Mouse (Mus musculus) limb, embryonic 15.5 days (tissue): ENCODE results near the gene Camkv. TPM values are rescaled to one million over a fixed set of nuclear protein-coding genes. Genes with fewer than 3 reads are reported as not detected.

Source experiments
- ATAC-seq: fragments of 200-750 bp; cut with Nextera tagmentation; 2 replicates; pipeline ENCODE4 v1.8.0; 2017; ENCODE audit warnings: low read depth, moderate TSS enrichment; ENCODE audit not compliant: insufficient number of reproducible peaks, low FRiP score, low TSS enrichment
- H3K27ac ChIP-seq: fragments of 300-500 bp; sonication (generic); 2 replicates; pipeline ENCODE4 v1.5.1; 2015; ENCODE audit warnings: moderate library complexity, mild to moderate bottlenecking, inconsistent platforms
- H3K27me3 ChIP-seq: fragments of 300-500 bp; sonication (generic); 2 replicates; pipeline ENCODE4 v1.6.1; 2015; ENCODE audit warnings: inconsistent platforms
- H3K36me3 ChIP-seq: fragments of 300-500 bp; sonication (generic); 2 replicates; pipeline ENCODE4 v1.6.1; 2015; ENCODE audit warnings: inconsistent platforms
- H3K4me1 ChIP-seq: fragments of 300-500 bp; sonication (generic); 2 replicates; pipeline ENCODE4 v1.6.1; 2015; ENCODE audit warnings: inconsistent platforms
- H3K4me2 ChIP-seq: fragments of 300-500 bp; sonication (generic); 2 replicates; pipeline ENCODE4 v1.6.1; 2015; ENCODE audit warnings: mild to moderate bottlenecking, inconsistent platforms
- H3K4me3 ChIP-seq: fragments of 300-500 bp; sonication (generic); 2 replicates; pipeline ENCODE4 v1.5.1; 2015; ENCODE audit warnings: mild to moderate bottlenecking, inconsistent platforms
- H3K9ac ChIP-seq: fragments of 300-500 bp; sonication (generic); 2 replicates; pipeline ENCODE4 v1.6.1; 2015; ENCODE audit warnings: inconsistent platforms
- H3K9me3 ChIP-seq: fragments of 300-500 bp; sonication (generic); 2 replicates; pipeline ENCODE4 v1.6.1; 2016; ENCODE audit warnings: inconsistent platforms
- WGBS: fragments of 180-500 bp; shearing (Covaris S2); methylation state at CpG from one replicate; pipeline ENCODE4 v1.1.7; 2015; 5-methylcytosine and 5-hydroxymethylcytosine counted together
- polyA plus RNA-seq: library from polyadenylated mRNA; unstranded; fragments of >200 nt; fragmentation: Nextera tagmentation; extraction: Ambion mirVana; gene quantifications from 2 replicates; pipeline ENCODE4 v1.2.1, GENCODE M21; 2015

Camkv gene
- polyA plus RNA-seq, 1 experiment from 2014 or later = 6.7 TPM

- peaks cover 7% of the 10 kb centered on the region; the same call in 1 of the 2 replicates for H3K4me1 ChIP-seq
Observed at GRCm38 (mm10) chr9:107925251-107925650, 10.2 kb upstream of the Camkv start.

GRCm38 (mm10) chr9:107926920-107927420, 8.5 kb upstream of the Camkv start:
- H3K9me3 ChIP-seq = no peaks in the 10 kb centered on the region
- no peak overlapping the region for H3K27ac ChIP-seq
- H3K4me1 ChIP-seq = peaks cover 7% of the 10 kb centered on the region; the same call in 1 of the 2 replicates
- no peak for ATAC-seq
- 38% methylated on average over 9 of the region's 9 CpGs for WGBS
- H3K4me3 ChIP-seq = no peak overlapping the region
- no peak overlapping the region for H3K9ac ChIP-seq
- H3K27me3 ChIP-seq = no peaks in the 10 kb centered on the region
- H3K36me3 ChIP-seq = no peaks in the 10 kb centered on the region
- H3K4me2 ChIP-seq = no peak overlapping the region

More at GRCm38 (mm10) chr9:107925251-107925650, 10.2 kb upstream of the Camkv start:
- no peaks in the 10 kb centered on the region for H3K9me3 ChIP-seq
- 45% methylated on average over 3 of the region's 3 CpGs for WGBS
- H3K4me2 ChIP-seq = no peak overlapping the region
- no peaks in the 10 kb centered on the region for H3K27me3 ChIP-seq
- no peak overlapping the region for H3K27ac ChIP-seq
- H3K9ac ChIP-seq = no peak overlapping the region
- ATAC-seq = no peak
- H3K4me3 ChIP-seq = no peak overlapping the region
- H3K36me3 ChIP-seq = no peaks in the 10 kb centered on the region

GRCm38 (mm10) chr9:107927749-107928148, 7.7 kb upstream of the Camkv start:
- Histone ChIP-seq H3K36me3 (no peaks in the 10 kb centered on the region), H3K9me3 (no peaks in the 10 kb centered on the region), H3K9ac (no peak overlapping the region), H3K27ac (no peak overlapping the region), H3K27me3 (no peaks in the 10 kb centered on the region), H3K4me2 (no peak overlapping the region), H3K4me1 (peaks cover 7% of the 10 kb centered on the region; the same call in 1 of the 2 replicates), H3K4me3 (no peak overlapping the region)
- no peak for ATAC-seq
- 81% methylated on average over 5 of the region's 5 CpGs for WGBS

GRCm38 (mm10) chr9:107928169-107928568, 7.3 kb upstream of the Camkv start, which contains the start of gene Actl11:
Actl11 (plus strand) TSS chr9:107928469.
- peaks cover 7% of the 10 kb centered on the region; the same call in 1 of the 2 replicates for H3K4me1 ChIP-seq
- H3K9me3 ChIP-seq = no peaks in the 10 kb centered on the region
- no peak within 1 kb of the TSS for H3K4me3 ChIP-seq
- no peaks in the 10 kb centered on the region for H3K36me3 ChIP-seq
- no peak within 1 kb of the TSS for H3K4me2 ChIP-seq
- H3K9ac ChIP-seq = no peak within 1 kb of the TSS
- 77% methylated on average over 3 of the region's 3 CpGs for WGBS
- no peak within 1 kb of the TSS for H3K27ac ChIP-seq
- H3K27me3 ChIP-seq = no peaks in the 10 kb centered on the region
- ATAC-seq = no peak

GRCm38 (mm10) chr9:107932221-107932620, 3.3 kb upstream of the Camkv start:
- Histone ChIP-seq H3K36me3 (no peaks in the 10 kb centered on the region), H3K9ac (no peak overlapping the region), H3K4me3 (no peak overlapping the region), H3K4me2 (no peak overlapping the region), H3K27me3 (peaks cover 17% of the 10 kb centered on the region), H3K27ac (no peak overlapping the region), H3K9me3 (no peaks in the 10 kb centered on the region), H3K4me1 (peaks cover 14% of the 10 kb centered on the region)
- ATAC-seq = no peak
- WGBS = 67% methylated on average over 4 of the region's 4 CpGs

- Histone ChIP-seq H3K9ac (no peak overlapping the region), H3K36me3 (no peaks in the 10 kb centered on the region), H3K4me3 (no peak overlapping the region), H3K27ac (no peak overlapping the region), H3K27me3 (peaks cover 20% of the 10 kb centered on the region), H3K9me3 (no peaks in the 10 kb centered on the region), H3K4me2 (no peak overlapping the region), H3K4me1 (peaks cover 14% of the 10 kb centered on the region)
- no peak for ATAC-seq
- WGBS = 84% methylated on average over 11 of the region's 11 CpGs
Observed at GRCm38 (mm10) chr9:107934146-107934545, 1.3 kb upstream of the Camkv start.

- Histone ChIP-seq H3K4me2 (peak overlapping the region; percentile 97), H3K27ac (no peak overlapping the region), H3K36me3 (no peaks in the 10 kb centered on the region), H3K27me3 (peaks cover 20% of the 10 kb centered on the region), H3K9ac (peak overlapping the region; percentile 55), H3K4me3 (peak overlapping the region; percentile 53), H3K4me1 (peaks cover 14% of the 10 kb centered on the region), H3K9me3 (no peaks in the 10 kb centered on the region)
- 0 out of 2 replicates have a peak, but pooled peaks have one; percentile 17 for ATAC-seq
- 0% methylated on average over 41 of the region's 41 CpGs for WGBS
Observed at GRCm38 (mm10) chr9:107935790-107936214, 328 bp downstream of the Camkv start.

- WGBS = under 1% methylated on average over 26 of the region's 29 CpGs
- Histone ChIP-seq H3K4me2 (peak overlapping the region; percentile 97), H3K36me3 (no peaks in the 10 kb centered on the region), H3K9me3 (no peaks in the 10 kb centered on the region), H3K9ac (peak overlapping the region; percentile 55), H3K4me3 (peak overlapping the region; percentile 53), H3K27me3 (peaks cover 20% of the 10 kb centered on the region), H3K4me1 (peaks cover 14% of the 10 kb centered on the region), H3K27ac (no peak overlapping the region)
- ATAC-seq = no peak
Observed at GRCm38 (mm10) chr9:107936215-107936822, 845 bp downstream of the Camkv start.

- WGBS = 10% methylated on average over 3 of the region's 3 CpGs
- H3K27me3 ChIP-seq = peaks cover 20% of the 10 kb centered on the region
- H3K4me3 ChIP-seq = peak overlapping the region; percentile 53
Observed at GRCm38 (mm10) chr9:107936831-107937230, 1.4 kb downstream of the Camkv start.

GRCm38 (mm10) chr9:107947241-107948194, 12.0 kb downstream of the Camkv start:
- Histone ChIP-seq H3K4me3 (no peak overlapping the region), H3K9ac (no peak overlapping the region), H3K9me3 (no peaks in the 10 kb centered on the region), H3K4me2 (no peak overlapping the region), H3K4me1 (peaks cover 14% of the 10 kb centered on the region), H3K36me3 (no peaks in the 10 kb centered on the region), H3K27me3 (no peaks in the 10 kb centered on the region), H3K27ac (no peak overlapping the region)
- ATAC-seq = no peak
- 85% methylated on average over 31 of the region's 31 CpGs for WGBS

More at GRCm38 (mm10) chr9:107936831-107937230, 1.4 kb downstream of the Camkv start:
- Histone ChIP-seq H3K36me3 (no peaks in the 10 kb centered on the region), H3K9me3 (no peaks in the 10 kb centered on the region), H3K4me1 (peaks cover 14% of the 10 kb centered on the region), H3K4me2 (peak overlapping the region; percentile 97), H3K27ac (no peak overlapping the region), H3K9ac (no peak overlapping the region)
- ATAC-seq = no peak

GRCm38 (mm10) chr9:107949184-107949921, 13.9 kb downstream of the Camkv start:
- 76% methylated on average over 13 of the region's 13 CpGs for WGBS
- H3K4me1 ChIP-seq = peaks cover 14% of the 10 kb centered on the region
- H3K4me3 ChIP-seq = no peak overlapping the region
- no peak overlapping the region for H3K27ac ChIP-seq
- no peak for ATAC-seq
- H3K4me2 ChIP-seq = no peak overlapping the region
- H3K9ac ChIP-seq = no peak overlapping the region
- no peaks in the 10 kb centered on the region for H3K36me3 ChIP-seq
- H3K9me3 ChIP-seq = no peaks in the 10 kb centered on the region
- no peaks in the 10 kb centered on the region for H3K27me3 ChIP-seq
